Mouse (Mus musculus) ES-E14 (cell line): ENCODE results near the gene Nup107. TPM values are rescaled to one million over a fixed set of nuclear protein-coding genes. Genes with fewer than 3 reads are reported as not detected.

Source experiments
- DNase-seq: peaks from one replicate; pipeline ENCODE4 v3.0.0-alpha.2; 2013; ENCODE audit warnings: low read depth, low spot score
- H3K27ac ChIP-seq: 2 replicates; pipeline ENCODE4 v1.5.1; 2012; ENCODE audit warnings: low read depth, mild to moderate bottlenecking, low read length, moderate library complexity, mixed read lengths; ENCODE audit not compliant: poor library complexity, insufficient read depth, severe bottlenecking
- H3K36me3 ChIP-seq: 2 replicates; pipeline ENCODE4 v1.6.1; 2012; ENCODE audit warnings: mild to moderate bottlenecking, low read length, moderate library complexity, mixed read lengths; ENCODE audit not compliant: control insufficient read depth, poor library complexity, insufficient read depth, severe bottlenecking
- H3K4me1 ChIP-seq, 2 experiments: fragments of 150-350 bp in 1 of 2; sonication (generic) in 1 of 2; 2 replicates each; pipeline ENCODE4 v1.6.1; 2012; ENCODE audit warnings: low read length in 2 of 2, mild to moderate bottlenecking in 1 of 2, mixed read lengths in 1 of 2; ENCODE audit not compliant: control insufficient read depth in 2 of 2, insufficient read depth in 2 of 2, poor library complexity in 1 of 2
- H3K4me3 ChIP-seq, 2 experiments: fragments of 150-350 bp in 1 of 2; sonication (generic) in 1 of 2; 2 replicates each; pipeline ENCODE4 v1.5.1; 2012; ENCODE audit warnings: low read length in 2 of 2, low read depth in 1 of 2, mild to moderate bottlenecking in 1 of 2, mixed read lengths in 1 of 2; ENCODE audit not compliant: insufficient read depth in 1 of 2, poor library complexity in 1 of 2, severe bottlenecking in 1 of 2
- H3K9ac ChIP-seq: 2 replicates; pipeline ENCODE4 v1.6.1; 2012; ENCODE audit warnings: low read depth, mild to moderate bottlenecking, low read length, mixed read lengths; ENCODE audit not compliant: poor library complexity, insufficient read depth, severe bottlenecking
- H3K9me3 ChIP-seq: fragments of 150-350 bp; sonication (generic); 2 replicates; pipeline ENCODE4 v1.6.1; 2012; ENCODE audit warnings: low read depth, mild to moderate bottlenecking, low read length; ENCODE audit not compliant: control insufficient read depth, insufficient read depth
- CHD2 ChIP-seq: IDR thresholded peaks from 2 replicates; pipeline ENCODE4 v1.6.1; 2014; ENCODE audit warnings: mild to moderate bottlenecking, low read depth, low read length, inconsistent platforms
- HCFC1 ChIP-seq: IDR thresholded peaks from 2 replicates; pipeline ENCODE4 v1.6.1; 2012; ENCODE audit warnings: low read length, inconsistent platforms, borderline replicate concordance; ENCODE audit not compliant: insufficient read depth
- MAFK ChIP-seq: IDR thresholded peaks from 2 replicates; pipeline ENCODE4 v1.6.1; 2014; ENCODE audit warnings: mild to moderate bottlenecking, low read depth, low read length, inconsistent platforms; ENCODE audit not compliant: insufficient read depth
- ZC3H11A ChIP-seq: IDR thresholded peaks from 2 replicates; pipeline ENCODE4 v1.6.1; 2012; ENCODE audit warnings: low read depth, mild to moderate bottlenecking, inconsistent platforms, low read length, borderline replicate concordance
- ZNF384 ChIP-seq: IDR thresholded peaks from 2 replicates; pipeline ENCODE4 v1.6.1; 2012; ENCODE audit warnings: low read depth, low read length, inconsistent platforms
- in situ Hi-C, 2 experiments: fragments of 600-800 bp; cut with MboI; formaldehyde crosslinking; loops; one replicate each; pipeline ENCODE4 v1.15.1; 2025; ENCODE audit warnings: low sequenced_read_pairs in 2 of 2, inconsistent platforms in 1 of 2; ENCODE audit not compliant: unreplicated experiment in 2 of 2
- total RNA-seq: library from RNA; depleted of rRNA; stranded (reverse); fragments of 300-350 nt; gene quantifications from 2 replicates; pipeline ENCODE4 v1.2.3, GENCODE M21; 2012

Nup107 gene
- total RNA-seq, 1 experiment: 80.8 TPM

DNA sequence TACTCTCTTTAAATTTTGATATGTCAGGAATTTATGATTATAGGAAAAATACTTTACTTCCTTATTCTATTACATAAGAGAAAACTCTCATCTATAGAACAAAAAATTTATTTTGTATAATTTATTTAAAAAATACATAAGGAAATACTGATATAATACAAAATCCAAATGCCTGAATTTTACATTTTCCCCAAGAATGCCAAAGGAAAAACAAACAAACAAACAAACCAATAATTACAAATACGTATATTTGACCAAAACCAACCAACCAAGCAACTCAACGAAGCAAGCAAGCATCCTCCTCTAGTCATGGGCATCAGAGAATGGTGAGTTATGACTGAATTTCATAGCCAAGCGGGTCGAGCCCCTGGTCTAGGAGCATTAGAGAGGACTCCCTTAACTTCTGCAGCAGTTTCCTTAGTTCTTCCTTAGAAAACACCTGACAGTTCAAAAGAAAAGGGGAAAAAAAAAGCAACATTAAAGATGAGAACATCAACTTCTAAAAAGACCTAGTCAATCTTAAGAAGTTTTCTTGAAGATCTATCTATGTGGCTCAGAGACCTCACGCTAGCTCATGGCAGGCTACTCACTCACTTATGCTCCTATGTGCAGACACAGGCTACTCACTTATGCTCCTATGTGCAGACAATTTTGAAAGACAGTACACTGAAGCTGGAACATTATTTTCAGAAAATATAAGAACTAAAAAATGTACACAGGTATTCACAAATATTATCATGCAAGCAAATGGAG lies 41.8 kb downstream of the Nup107 start:
- Histone ChIP-seq H3K36me3 (peaks cover 33% of the 10 kb centered on the region), H3K4me1 (0 out of 4 replicates have a peak, but pooled peaks cover 0 to 2% of the 10 kb centered on the region in 2 experiments), H3K9ac (no peak overlapping the region), H3K4me3 (no peak overlapping the region), H3K27ac (no peak overlapping the region), H3K9me3 (peaks cover 5% of the 10 kb centered on the region)
- TF ChIP-seq ZC3H11A (no peak), HCFC1 (no peak), CHD2 (no peak), MAFK (no peak), ZNF384 (no peak)
- no peak for DNase-seq
- in situ Hi-C loops: no loop called here

DNA sequence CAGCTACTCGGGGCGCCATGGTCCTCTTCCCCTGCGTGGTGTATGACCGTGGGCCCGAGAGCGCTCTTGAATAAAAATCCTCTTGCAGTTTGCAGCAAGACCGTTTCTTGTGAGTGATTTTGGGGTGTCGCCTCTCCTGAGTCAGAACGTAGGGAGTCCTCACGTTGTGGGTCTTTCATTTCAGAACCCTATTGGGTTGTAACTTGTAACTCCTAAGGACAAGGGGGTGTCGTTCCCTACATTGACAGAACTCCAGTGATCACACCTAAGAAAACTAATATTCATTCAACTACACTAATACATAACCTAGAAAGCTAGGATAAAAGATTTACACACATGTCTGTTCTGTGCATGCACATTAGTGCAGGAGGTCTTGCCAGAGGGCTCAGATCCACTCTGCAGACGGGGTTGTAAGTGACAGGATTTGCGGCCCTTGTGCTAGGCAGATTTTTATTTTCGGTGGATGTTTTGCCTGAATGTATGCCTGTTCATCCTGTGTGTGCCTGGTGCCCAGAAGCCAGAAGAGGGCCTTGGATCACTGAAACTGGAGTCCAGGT lies 42.6 kb downstream of the Nup107 start:
- in situ Hi-C loops: no loop called here
- Histone ChIP-seq H3K36me3 (peaks cover 29% of the 10 kb centered on the region), H3K9me3 (peaks cover 5% of the 10 kb centered on the region), H3K27ac (no peak overlapping the region), H3K9ac (no peak overlapping the region), H3K4me3 (no peak overlapping the region), H3K4me1 (0 out of 4 replicates have a peak, but pooled peaks cover 0 to 2% of the 10 kb centered on the region in 2 experiments)
- DNase-seq: no peak
- TF ChIP-seq ZC3H11A (no peak), MAFK (no peak), CHD2 (no peak), HCFC1 (no peak), ZNF384 (no peak)

DNA sequence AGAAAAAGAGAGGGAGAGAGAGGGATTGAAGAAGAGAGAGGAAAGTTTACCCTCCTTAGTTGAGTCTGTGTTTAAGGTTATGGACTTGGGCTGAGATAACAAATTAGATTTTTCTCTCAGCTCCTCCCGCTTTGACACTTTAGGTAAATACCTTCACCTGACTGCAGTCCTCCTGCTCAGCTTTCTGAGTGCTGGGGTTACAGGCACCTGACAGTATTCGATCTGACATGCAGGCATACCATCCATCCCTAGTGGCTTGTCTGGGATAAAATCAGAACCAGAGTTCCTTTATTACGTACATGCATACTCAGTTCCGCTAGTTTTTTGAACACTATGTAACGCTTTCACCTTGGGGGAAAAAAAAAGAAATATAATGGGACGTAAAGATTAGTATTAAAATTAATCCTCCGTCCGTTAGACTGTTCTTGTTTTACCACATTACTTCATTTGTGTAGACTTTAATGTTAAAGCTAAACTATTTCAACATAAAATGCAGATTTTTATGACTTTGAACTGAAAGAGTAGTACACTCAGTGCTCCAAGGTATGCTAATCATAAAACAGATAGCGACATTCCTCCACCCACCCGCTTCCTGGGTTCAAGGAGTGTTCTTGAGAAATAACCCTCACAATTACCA lies 43.3 kb downstream of the Nup107 start:
- Histone ChIP-seq H3K4me3 (no peak overlapping the region), H3K9me3 (peaks cover 5% of the 10 kb centered on the region), H3K27ac (no peak overlapping the region), H3K36me3 (peaks cover 28% of the 10 kb centered on the region), H3K4me1 (0 out of 4 replicates have a peak, but pooled peaks cover 0 to 2% of the 10 kb centered on the region in 2 experiments), H3K9ac (no peak overlapping the region)
- in situ Hi-C loops: no loop called here
- no peak for DNase-seq
- no peak for TF ChIP-seq ZC3H11A
- TF ChIP-seq HCFC1: no peak
- no peak for TF ChIP-seq CHD2
- TF ChIP-seq MAFK: no peak
- TF ChIP-seq ZNF384: no peak

DNA sequence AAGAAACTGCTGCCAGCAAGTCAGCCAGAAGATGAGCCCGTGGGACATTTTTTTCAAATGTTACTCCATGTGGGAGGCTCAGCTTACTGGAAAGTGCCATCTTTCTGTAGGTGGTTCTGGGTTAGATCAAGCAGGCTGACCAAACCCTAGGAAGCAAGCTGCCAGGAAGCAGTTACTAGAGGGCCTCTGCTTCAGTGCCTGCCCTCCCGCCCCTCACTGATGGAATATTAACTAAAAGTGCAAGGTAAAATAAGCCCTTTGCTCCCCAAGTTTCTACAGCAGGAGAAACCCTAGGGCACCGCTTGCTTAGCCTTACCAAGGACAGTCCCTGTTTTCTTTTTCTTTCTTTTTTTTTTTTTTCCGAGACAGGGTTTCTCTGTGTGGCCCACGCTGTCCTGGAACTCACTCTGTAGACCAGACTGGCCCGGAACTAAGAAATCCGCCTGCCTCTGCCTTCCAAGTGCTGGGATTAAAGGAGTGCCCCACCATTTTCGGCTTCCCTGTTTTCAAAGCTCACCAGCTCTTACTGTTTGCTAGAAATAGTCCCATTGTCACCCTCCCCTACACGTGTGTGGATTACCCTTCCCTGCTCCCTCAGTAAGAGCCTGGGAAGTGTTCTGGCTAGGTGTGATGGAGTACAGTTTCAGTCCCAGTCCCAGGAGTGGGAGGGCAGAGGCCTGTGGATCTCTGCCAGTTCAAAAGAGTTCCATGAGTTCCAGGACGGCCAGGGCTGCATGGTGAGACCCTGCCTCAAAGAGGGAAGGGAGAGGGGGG lies 44.0 kb downstream of the Nup107 start:
- no peak overlapping the region for H3K27ac ChIP-seq
- peaks cover 33% of the 10 kb centered on the region for H3K36me3 ChIP-seq
- DNase-seq: no peak
- peaks cover 5% of the 10 kb centered on the region for H3K9me3 ChIP-seq
- no peak overlapping the region for H3K9ac ChIP-seq
- 0 out of 4 replicates have a peak, but pooled peaks cover 0 to 2% of the 10 kb centered on the region in 2 experiments for H3K4me1 ChIP-seq
- TF ChIP-seq HCFC1 (no peak), CHD2 (no peak), ZNF384 (no peak), ZC3H11A (no peak), MAFK (no peak)
- in situ Hi-C loops: no loop called here
- H3K4me3 ChIP-seq: no peak overlapping the region
